ENCODE assay signal across 8 mouse cellular contexts in the genomic region with DNA sequence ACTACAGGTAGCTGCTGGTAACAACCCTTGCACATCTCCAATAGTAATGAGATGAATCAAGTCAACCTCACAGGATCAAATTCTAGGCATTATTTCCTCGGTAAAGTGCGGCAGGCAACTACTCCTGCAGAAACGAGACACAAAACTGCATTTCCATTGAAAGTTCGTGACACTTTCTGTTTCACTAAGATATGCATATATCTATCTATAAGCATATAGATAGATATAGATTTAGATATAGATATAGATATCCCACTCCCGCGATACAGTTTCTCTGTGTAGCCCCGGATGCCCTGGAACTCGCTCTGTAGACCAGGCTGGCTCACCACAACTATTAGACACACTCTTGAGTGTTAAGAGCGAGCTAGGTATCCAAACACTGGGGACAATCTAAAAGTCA. TPM values are rescaled to one million over a fixed set of nuclear protein-coding genes. Genes with fewer than 3 reads are reported as not detected.
A peak's percentile ranks its signal among the peaks of the same experiment; 100 is the strongest.
DNase-seq lines count a peak whose midpoint lies in the region; ATAC-seq and TF ChIP-seq lines count a peak whose summit lies in the region.

No protein-coding gene starts in this region.

- no peaks in the 10 kb centered on the region for H3K27me3 ChIP-seq in heart, postnatal 0 days (ENCODE audit: control insufficient read depth, insufficient read depth, low read length)
- no peaks in the 10 kb centered on the region for H3K27me3 ChIP-seq in G1E (ENCODE audit: insufficient read depth, low read length)
- H3K27me3 ChIP-seq in hindbrain, embryonic 12.5 days = no peaks in the 10 kb centered on the region
- no peaks in the 10 kb centered on the region for H3K27me3 ChIP-seq in midbrain, embryonic 14.5 days (ENCODE audit: control insufficient read depth, insufficient read depth, low read length)

- intact Hi-C loops in left cerebral cortex, postnatal 25 days (cut with DNase I) = no loop called here

- no peak for TF ChIP-seq CTCF in heart, postnatal 0 days (IDR thresholded peaks at IDR 0.05; ENCODE audit: low read depth)
- TF ChIP-seq CTCF in G1E (IDR thresholded peaks at IDR 0.05; ENCODE audit: low read depth, low read length) = no peak

- no peak overlapping the region for H3K27ac ChIP-seq in heart, postnatal 0 days (ENCODE audit: low read depth)
- no peak overlapping the region for H3K27ac ChIP-seq in hindbrain, embryonic 12.5 days
- no peak overlapping the region for H3K27ac ChIP-seq in midbrain, embryonic 14.5 days (replicated peaks; ENCODE audit: low read depth, low read length)

- H3K36me3 ChIP-seq in heart, postnatal 0 days (replicated peaks; ENCODE audit: control insufficient read depth, insufficient read depth, low read length) = no peaks in the 10 kb centered on the region
- peaks cover 2% of the 10 kb centered on the region for H3K36me3 ChIP-seq in G1E (replicated peaks)
- H3K36me3 ChIP-seq in hindbrain, embryonic 12.5 days = 0 out of 2 replicates have a peak, but pooled peaks cover 6% of the 10 kb centered on the region
- 0 out of 2 replicates have a peak, but pooled peaks cover 5% of the 10 kb centered on the region for H3K36me3 ChIP-seq in midbrain, embryonic 14.5 days (ENCODE audit: control insufficient read depth, insufficient read depth, low read length)

- peak overlapping the region; percentile 66 for H3K4me3 ChIP-seq in heart, postnatal 0 days (ENCODE audit: low read depth, low read length)
- peak overlapping the region; percentile 82 for H3K4me3 ChIP-seq in G1E (ENCODE audit: low read depth, low read length)
- H3K4me3 ChIP-seq in hindbrain, embryonic 12.5 days = peak overlapping the region; percentile 60
- peak overlapping the region; percentile 62 for H3K4me3 ChIP-seq in midbrain, embryonic 14.5 days (replicated peaks; ENCODE audit: low read depth, low read length)

- H3K9me3 ChIP-seq in heart, postnatal 0 days (replicated peaks; ENCODE audit: control insufficient read depth, low read length) = no peaks in the 10 kb centered on the region
- H3K9me3 ChIP-seq in G1E (replicated peaks) = no peaks in the 10 kb centered on the region
- H3K9me3 ChIP-seq in hindbrain, embryonic 12.5 days (replicated peaks) = no peaks in the 10 kb centered on the region
- H3K9me3 ChIP-seq in midbrain, embryonic 14.5 days (ENCODE audit: control insufficient read depth, low read length) = no peaks in the 10 kb centered on the region

- H3K4me2 ChIP-seq in heart, postnatal 0 days (ENCODE audit: low read depth, low read length) = peak overlapping the region; percentile 70
- peak overlapping the region; percentile 61 for H3K4me2 ChIP-seq in hindbrain, embryonic 12.5 days (replicated peaks)
- H3K4me2 ChIP-seq in midbrain, embryonic 14.5 days (ENCODE audit: low read length) = peak overlapping the region; percentile 59

- peak overlapping the region; percentile 74 for H3K9ac ChIP-seq in heart, postnatal 0 days (replicated peaks; ENCODE audit: low read depth, low read length)
- peak overlapping the region; percentile 72 for H3K9ac ChIP-seq in hindbrain, embryonic 12.5 days
- peak overlapping the region; percentile 75 for H3K9ac ChIP-seq in midbrain, embryonic 14.5 days (replicated peaks; ENCODE audit: low read length)

- DNase-seq in heart, postnatal 0 days (ENCODE audit: low spot score) = no peak
- no peak for DNase-seq in heart, postnatal 4 days
- no peak for DNase-seq in G1E (ENCODE audit: low spot score)
- no peak for DNase-seq in midbrain, embryonic 14.5 days
- DNase-seq in cerebellum, adult 9-10 months = no peak
- no peak for DNase-seq in left cerebral cortex, postnatal 25 days (ENCODE audit: low spot score in 2 of 2)
- no peak for DNase-seq in kidney, adult 18-20 months

- ATAC-seq in heart, postnatal 0 days (ENCODE audit: insufficient read depth, low read depth) = no peak
- ATAC-seq in G1E (ENCODE audit: extremely low read depth, insufficient number of reproducible peaks, low FRiP score, poor library complexity, severe bottlenecking) = no peak
- no peak; the same call in 1 of the 2 replicates for ATAC-seq in hindbrain, embryonic 12.5 days (ENCODE audit: low FRiP score)
- no peak; the same call in 1 of the 2 replicates for ATAC-seq in midbrain, embryonic 14.5 days (ENCODE audit: low FRiP score, low TSS enrichment)

- H3K4me1 ChIP-seq in heart, postnatal 0 days (ENCODE audit: control insufficient read depth, insufficient read depth) = no peaks in the 10 kb centered on the region
- peaks cover 9% of the 10 kb centered on the region for H3K4me1 ChIP-seq in G1E (ENCODE audit: insufficient read depth, low read depth, low read length)
- H3K4me1 ChIP-seq in hindbrain, embryonic 12.5 days = peaks cover 8% of the 10 kb centered on the region
- H3K4me1 ChIP-seq in midbrain, embryonic 14.5 days (ENCODE audit: control insufficient read depth, insufficient read depth, low read length) = peaks cover 4% of the 10 kb centered on the region

- TF ChIP-seq EP300 in heart, postnatal 0 days (IDR thresholded peaks at IDR 0.05; ENCODE audit: low read depth) = no peak

- WGBS in heart, postnatal 0 days = 24% methylated on average over 9 of the region's 9 CpGs
- 29% methylated on average over 9 of the region's 9 CpGs for WGBS in hindbrain, embryonic 12.5 days
- 33% methylated on average over 9 of the region's 9 CpGs for WGBS in midbrain, embryonic 14.5 days

RNA-seq across cellular contexts. Expression of a gene that starts 0.8 kb away (rescaled TPM):
- total RNA-seq in heart, postnatal 0 days (2014; rRNA removed; ENCODE audit: low replicate concordance) = 19.7 and 35.0 TPM in 2 replicates
- polyA plus RNA-seq in heart, postnatal 0 days (2015; fragmentation: Nextera tagmentation; extraction: Ambion mirVana) = 49.9 and 53.1 TPM in 2 replicates
- total RNA-seq in heart, postnatal 4 days (2021) = 10 to 100 TPM; 18.6 to 21.7 TPM
- total RNA-seq in G1E (2014; fragmentation: Nextera tagmentation) (4.1 and 10.5 TPM in 2 replicates), G1E (2017) (54.8 and 55.8 TPM in 2 replicates)
- 58.5 and 59.5 TPM in 2 replicates for polyA plus RNA-seq in G1E (2012)
- 31.0 and 31.2 TPM in 2 replicates for polyA plus RNA-seq in hindbrain, embryonic 12.5 days (2016; fragmentation: Nextera tagmentation; extraction: Ambion mirVana)
- 39.9 and 50.7 TPM in 2 replicates for polyA plus RNA-seq in midbrain, embryonic 14.5 days (2014; fragmentation: Nextera tagmentation; extraction: Ambion mirVana)
- total RNA-seq in left cerebral cortex, postnatal 25 days (2021) = 10 to 100 TPM; 19.9 to 20.8 TPM

RNA-seq across cellular contexts. Expression of a gene that starts 7.4 kb away (rescaled TPM):
- 37.5 and 43.0 TPM in 2 replicates for total RNA-seq in heart, postnatal 0 days (2014; rRNA removed; ENCODE audit: low replicate concordance)
- 37.1 and 40.9 TPM in 2 replicates for polyA plus RNA-seq in heart, postnatal 0 days (2015; fragmentation: Nextera tagmentation; extraction: Ambion mirVana)
- 10 to 100 TPM; 43.8 to 48.9 TPM for total RNA-seq in heart, postnatal 4 days (2021)
- 40.9 and 62.2 TPM in 2 replicates for total RNA-seq in G1E (2014; fragmentation: Nextera tagmentation)
- 15.7 and 18.8 TPM in 2 replicates for total RNA-seq in G1E (2017)
- 16.7 and 16.9 TPM in 2 replicates for polyA plus RNA-seq in G1E (2012)
- polyA plus RNA-seq in hindbrain, embryonic 12.5 days (2016; fragmentation: Nextera tagmentation; extraction: Ambion mirVana) = 247 and 255 TPM in 2 replicates
- polyA plus RNA-seq in midbrain, embryonic 14.5 days (2014; fragmentation: Nextera tagmentation; extraction: Ambion mirVana) = 140 and 204 TPM in 2 replicates
- 10 to 100 TPM; 50.0 to 55.6 TPM for total RNA-seq in left cerebral cortex, postnatal 25 days (2021)
